Mouse (Mus musculus) MEL (cell line): ENCODE results near the gene Kcnk3. TPM values are rescaled to one million over a fixed set of nuclear protein-coding genes. Genes with fewer than 3 reads are reported as not detected.

Source experiments
- DNase-seq: peaks from one replicate; pipeline ENCODE4 v3.0.0; 2011; ENCODE audit warnings: low read depth, low spot score
- H3K27ac ChIP-seq: 2 replicates; pipeline ENCODE4 v1.5.1; 2012; ENCODE audit warnings: low read depth, mild to moderate bottlenecking, control low read depth, low read length, moderate library complexity; ENCODE audit not compliant: control insufficient read depth
- H3K27me3 ChIP-seq, 2 experiments: fragments of 150-350 bp in 1 of 2; sonication (generic) in 1 of 2; 2 replicates each; pipeline ENCODE4 v1.6.1; 2012; ENCODE audit warnings: low read length in 2 of 2, mild to moderate bottlenecking in 2 of 2, improper control_type of control experiment in 1 of 2, moderate library complexity in 1 of 2; ENCODE audit not compliant: insufficient read depth in 2 of 2, control insufficient read depth in 1 of 2
- H3K36me3 ChIP-seq, 2 experiments: 2 replicates each; pipeline ENCODE4 v1.6.1; 2012 to 2014; ENCODE audit warnings: low read length in 2 of 2, improper control_type of control experiment in 1 of 2, inconsistent platforms in 1 of 2, mild to moderate bottlenecking in 1 of 2; ENCODE audit not compliant: insufficient read depth in 2 of 2, control insufficient read depth in 1 of 2
- H3K4me1 ChIP-seq, 2 experiments: fragments of 150-350 bp in 1 of 2; sonication (generic) in 1 of 2; 2 replicates each; pipeline ENCODE4 v1.6.1; 2012; ENCODE audit warnings: low read length in 2 of 2, improper control_type of control experiment in 1 of 2, mild to moderate bottlenecking in 1 of 2; ENCODE audit not compliant: insufficient read depth in 2 of 2, control insufficient read depth in 1 of 2
- H3K4me3 ChIP-seq, 2 experiments: fragments of 150-350 bp in 1 of 2; sonication (generic) in 1 of 2; 2 replicates each; pipeline ENCODE4 v1.5.1; 2012; ENCODE audit warnings: low read depth in 2 of 2, low read length in 2 of 2, mild to moderate bottlenecking in 2 of 2, moderate library complexity in 2 of 2, control low read depth in 1 of 2, improper control_type of control experiment in 1 of 2; ENCODE audit not compliant: control insufficient read depth in 1 of 2, insufficient read depth in 1 of 2
- H3K79me2 ChIP-seq: 2 replicates; pipeline ENCODE4 v1.6.1; 2012; ENCODE audit warnings: mild to moderate bottlenecking, low read length, moderate library complexity; ENCODE audit not compliant: control insufficient read depth, poor library complexity, insufficient read depth
- H3K9ac ChIP-seq: 2 replicates; pipeline ENCODE4 v1.6.1; 2012; ENCODE audit warnings: low read depth, mild to moderate bottlenecking, control low read depth, low read length, moderate library complexity; ENCODE audit not compliant: control insufficient read depth, poor library complexity, severe bottlenecking
- H3K9me3 ChIP-seq: fragments of 150-350 bp; sonication (generic); replicated peaks from 2 replicates; pipeline ENCODE4 v1.6.1; 2012; ENCODE audit warnings: mild to moderate bottlenecking, low read length, improper control_type of control experiment, moderate library complexity; ENCODE audit not compliant: insufficient read depth
- BHLHE40 ChIP-seq: IDR thresholded peaks from 2 replicates; pipeline ENCODE4 v1.6.1; 2012; ENCODE audit warnings: low read depth, mild to moderate bottlenecking, inconsistent platforms, low read length, improper control_type of control experiment, borderline replicate concordance
- CHD1 ChIP-seq: IDR thresholded peaks from 2 replicates; pipeline ENCODE4 v1.6.1; 2012; ENCODE audit warnings: low read depth, mild to moderate bottlenecking, inconsistent platforms, low read length, improper control_type of control experiment
- CHD2 ChIP-seq: IDR thresholded peaks from 2 replicates; pipeline ENCODE4 v1.6.1; 2011; ENCODE audit warnings: low read length, improper control_type of control experiment
- E2F4 ChIP-seq: IDR thresholded peaks from 2 replicates; pipeline ENCODE4 v1.6.1; 2011; ENCODE audit warnings: low read depth, low read length, improper control_type of control experiment, borderline replicate concordance
- ELF1 ChIP-seq: IDR thresholded peaks from 2 replicates; pipeline ENCODE4 v1.6.1; 2014; ENCODE audit warnings: low read depth, mild to moderate bottlenecking, inconsistent platforms, low read length, improper control_type of control experiment, moderate library complexity
- EP300 ChIP-seq, 2 experiments: IDR thresholded peaks; 2 replicates each; pipeline ENCODE4 v1.6.1; 2011; ENCODE audit warnings: improper control_type of control experiment in 2 of 2, low read length in 2 of 2, low read depth in 1 of 2, mild to moderate bottlenecking in 1 of 2
- GATA1 ChIP-seq: IDR thresholded peaks from 2 replicates; pipeline ENCODE4 v1.6.1; 2011; ENCODE audit warnings: low read depth, low read length, improper control_type of control experiment
- KAT2A ChIP-seq: conservative IDR thresholded peaks from 2 replicates; pipeline ENCODE4 v1.6.1; 2012; ENCODE audit warnings: low read depth, low read length, improper control_type of control experiment, inconsistent platforms
- MAFK ChIP-seq: IDR thresholded peaks from 2 replicates; pipeline ENCODE4 v1.6.1; 2011; ENCODE audit warnings: low read depth, mild to moderate bottlenecking, low read length, improper control_type of control experiment, borderline replicate concordance
- MAX ChIP-seq: IDR thresholded peaks from 2 replicates; pipeline ENCODE4 v1.6.1; 2011; ENCODE audit warnings: low read length, improper control_type of control experiment
- MAZ ChIP-seq: IDR thresholded peaks from 2 replicates; pipeline ENCODE4 v1.6.1; 2012; ENCODE audit warnings: low read depth, mild to moderate bottlenecking, inconsistent platforms, low read length, improper control_type of control experiment
- NELFE ChIP-seq: IDR thresholded peaks from 2 replicates; pipeline ENCODE4 v1.6.1; 2011; ENCODE audit warnings: low read depth, low read length, improper control_type of control experiment
- NRF1 ChIP-seq: IDR thresholded peaks from 2 replicates; pipeline ENCODE4 v1.6.1; 2014; ENCODE audit warnings: low read depth, mild to moderate bottlenecking, inconsistent platforms, low read length, improper control_type of control experiment, moderate library complexity; ENCODE audit not compliant: poor library complexity, insufficient read depth, severe bottlenecking
- RAD21 ChIP-seq: IDR thresholded peaks from 2 replicates; pipeline ENCODE4 v1.6.1; 2011; ENCODE audit warnings: mild to moderate bottlenecking, low read depth, low read length, improper control_type of control experiment
- RCOR1 ChIP-seq: IDR thresholded peaks from 2 replicates; pipeline ENCODE4 v1.6.1; 2012; ENCODE audit warnings: low read depth, mild to moderate bottlenecking, inconsistent platforms, low read length, improper control_type of control experiment
- TAL1 ChIP-seq: IDR thresholded peaks from 2 replicates; pipeline ENCODE4 v1.6.1; 2012; ENCODE audit warnings: mild to moderate bottlenecking, inconsistent platforms, low read length, moderate library complexity, mixed read lengths
- TBP ChIP-seq: IDR thresholded peaks from 2 replicates; pipeline ENCODE4 v1.8.0; 2011; ENCODE audit warnings: low read depth, low read length, improper control_type of control experiment
- TCF12 ChIP-seq: IDR thresholded peaks from 2 replicates; pipeline ENCODE4 v1.6.1; 2014; ENCODE audit warnings: low read depth, mild to moderate bottlenecking, inconsistent platforms, low read length, improper control_type of control experiment, moderate library complexity
- ZC3H11A ChIP-seq: IDR thresholded peaks from 2 replicates; pipeline ENCODE4 v1.6.1; 2012; ENCODE audit warnings: low read depth, mild to moderate bottlenecking, inconsistent platforms, low read length, improper control_type of control experiment
- ZNF384 ChIP-seq: IDR thresholded peaks from 2 replicates; pipeline ENCODE4 v1.6.1; 2012; ENCODE audit warnings: low read depth, mild to moderate bottlenecking, inconsistent platforms, low read length, improper control_type of control experiment
- polyA plus RNA-seq, 2 experiments: library from polyadenylated mRNA; stranded (reverse) in 1 of 2; unstranded in 1 of 2; fragments of >175 nt in 1 of 2; fragments of >200 nt in 1 of 2; gene quantifications; 2 replicates each; pipeline versions ENCODE4 v1.2.1 to v1.2.4; 2012; ENCODE audit warnings: low replicate concordance in 2 of 2, low read depth in 1 of 2; ENCODE audit not compliant: insufficient read length in 2 of 2, insufficient read depth in 1 of 2, missing spikeins in 1 of 2
- total RNA-seq: library from RNA; depleted of rRNA; stranded (reverse); fragments of 300-350 nt; gene quantifications from 2 replicates; pipeline ENCODE4 v1.2.3, GENCODE M21; 2012

Gene Kcnk3
- total and polyA plus RNA-seq, 3 experiments: not detected

- Histone ChIP-seq H3K9me3 (no peaks in the 10 kb centered on the region), H3K79me2 (peaks cover 8% of the 10 kb centered on the region), H3K9ac (no peak overlapping the region), H3K4me3 (no peak overlapping the region), H3K36me3 (peaks cover 0 to 8% of the 10 kb centered on the region in 2 experiments; a peak in 2 of 4 replicates), H3K27ac (no peak overlapping the region), H3K4me1 (peaks cover 6 to 9% of the 10 kb centered on the region in 2 experiments), H3K27me3 (no peaks in the 10 kb centered on the region; a peak in 1 of 4 replicates)
- TF ChIP-seq RCOR1 (no peak), MAFK (no peak), CHD1 (no peak), ZC3H11A (no peak), ELF1 (no peak), BHLHE40 (no peak), NRF1 (no peak), GATA1 (no peak), TCF12 (no peak), ZNF384 (no peak), CHD2 (no peak), E2F4 (no peak)
- DNase-seq: no peak
Measured at GRCm38 (mm10) chr5:30649558-30649957, 61.6 kb downstream of the Kcnk3 start.

- Histone ChIP-seq H3K4me3 (no peak overlapping the region), H3K9ac (no peak overlapping the region), H3K36me3 (peaks cover 0 to 8% of the 10 kb centered on the region in 2 experiments; a peak in 2 of 4 replicates), H3K27me3 (no peaks in the 10 kb centered on the region), H3K27ac (no peak overlapping the region), H3K4me1 (peaks cover 6 to 9% of the 10 kb centered on the region in 2 experiments), H3K9me3 (no peaks in the 10 kb centered on the region), H3K79me2 (peaks cover 8% of the 10 kb centered on the region)
- TF ChIP-seq MAZ (no peak), TAL1 (peak; percentile 29; the same call in 1 of the 2 replicates)
- DNase-seq: peak; percentile 27
Measured at GRCm38 (mm10) chr5:30650756-30651155, 62.8 kb downstream of the Kcnk3 start.

- no peak overlapping the region for H3K27ac ChIP-seq
Measured at GRCm38 (mm10) chr5:30651554-30651953, 63.6 kb downstream of the Kcnk3 start.

More at GRCm38 (mm10) chr5:30651554-30651953, 63.6 kb downstream of the Kcnk3 start:
- Histone ChIP-seq H3K9ac (no peak overlapping the region), H3K4me1 (peaks cover 6 to 9% of the 10 kb centered on the region in 2 experiments), H3K4me3 (no peak overlapping the region), H3K36me3 (peaks cover 0 to 8% of the 10 kb centered on the region in 2 experiments; a peak in 2 of 4 replicates), H3K27me3 (no peaks in the 10 kb centered on the region), H3K79me2 (peaks cover 8% of the 10 kb centered on the region), H3K9me3 (no peaks in the 10 kb centered on the region)
- no peak for DNase-seq
- no peak for TF ChIP-seq NELFE
- TF ChIP-seq EP300 (IDR thresholded peaks at IDR 0.05; ENCODE audit: low read depth in 1 of 2, low read length in 2 of 2): no peak
- TF ChIP-seq CHD1: no peak
- TF ChIP-seq MAX: no peak
- TF ChIP-seq TBP: no peak
- TF ChIP-seq GATA1: no peak
- no peak for TF ChIP-seq RAD21
- TF ChIP-seq KAT2A: no peak
